Mouse (Mus musculus): ENCODE measurements around the gene Gm3298.
"Not testable (repeated sequence)": the region's sequence is repeated elsewhere in the genome, so short reads cannot be mapped to it uniquely, and the experiment has no call there.

Gm3298 gene

GRCm38 (mm10) chr14:5015591-5015990 is at the start of gene Gm3298:
Gene Gm3298, plus strand, starts transcription at chr14:5015891.
- DNase-seq = not testable (repeated sequence)

- DNase-seq = not testable (repeated sequence)
Observed at GRCm38 (mm10) chr14:4983635-4984034, 32.1 kb upstream of the Gm3298 start, which contains the start of gene Gm8297. Gene Gm8297, plus strand, starts transcription at chr14:4983935.

GRCm38 (mm10) chr14:5050329-5050728 is 34.6 kb downstream of the Gm3298 start, which contains the start of gene 4930555G01Rik:
Gene 4930555G01Rik, plus strand, starts transcription at chr14:5050629.
- not testable (repeated sequence) for DNase-seq
